In the genomic region with DNA sequence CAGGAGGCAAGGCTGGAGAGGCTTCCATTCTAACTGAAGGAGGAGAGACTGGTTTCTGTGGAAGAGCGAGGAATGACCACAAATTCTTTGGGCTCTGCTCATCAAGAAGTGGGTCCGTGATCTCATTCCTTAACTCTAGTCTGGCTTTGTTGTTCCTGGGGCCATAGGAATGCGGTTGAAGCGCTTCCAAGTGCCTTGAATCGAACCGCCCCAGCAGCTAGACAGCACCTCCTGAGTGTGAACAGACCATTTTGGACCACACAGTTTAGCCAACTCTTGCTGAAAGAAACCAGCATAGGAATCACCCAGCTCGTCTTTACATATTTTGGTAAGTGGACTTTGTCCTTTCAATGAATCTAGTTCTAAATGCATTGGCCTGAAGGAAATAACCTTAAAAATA, we compare ENCODE assay signal across 8 mouse cellular contexts. TPM values are rescaled to one million over a fixed set of nuclear protein-coding genes. Genes with fewer than 3 reads are reported as not detected.
DNase-seq lines count a peak whose midpoint lies in the region; ATAC-seq lines count a peak whose summit lies in the region.

Gene Lipt1, plus strand, starts transcription at position 35 of the 400 bp plus-strand sequence.

- peak within 1 kb of the TSS; percentile 78 for H3K27ac ChIP-seq in heart, embryonic 15.5 days
- peak within 1 kb of the TSS; percentile 73 for H3K27ac ChIP-seq in liver, embryonic 15.5 days (replicated peaks)
- peak within 1 kb of the TSS; percentile 59 for H3K27ac ChIP-seq in neural tube, embryonic 13.5 days (replicated peaks)

- H3K4me1 ChIP-seq in heart, embryonic 15.5 days (replicated peaks), result peaks cover 8% of the 10 kb centered on the region; the same call in 1 of the 2 replicates
- H3K4me1 ChIP-seq in liver, embryonic 15.5 days (replicated peaks), result peaks cover 38% of the 10 kb centered on the region
- H3K4me1 ChIP-seq in neural tube, embryonic 13.5 days (replicated peaks), result peaks cover 15% of the 10 kb centered on the region

- DNase-seq in cerebellum, adult 18-20 months, result no peak
- DNase-seq in urinary bladder, postnatal 25 days (ENCODE audit: low spot score), result peak; percentile 19
- no peak for DNase-seq in urinary bladder, postnatal 4 days (ENCODE audit: low spot score in 2 of 2)
- no peak for DNase-seq in thymus, adult 18-20 months

- ATAC-seq in cerebellum, adult (ENCODE audit: insufficient number of reproducible peaks, low FRiP score, low TSS enrichment), result peak; percentile 26
- peak; percentile 75 for ATAC-seq in heart, embryonic 15.5 days (replicated peaks; ENCODE audit: insufficient number of reproducible peaks, insufficient read depth, low FRiP score, low read depth)
- ATAC-seq in liver, embryonic 15.5 days (ENCODE audit: insufficient read depth), result peak; percentile 53; the same call in 1 of the 2 replicates
- ATAC-seq in neural tube, embryonic 13.5 days (ENCODE audit: low read depth), result peak; percentile 46

- H3K4me3 ChIP-seq in heart, embryonic 15.5 days, result peak within 1 kb of the TSS; percentile 60
- H3K4me3 ChIP-seq in liver, embryonic 15.5 days (replicated peaks), result peak within 1 kb of the TSS; percentile 70
- peak within 1 kb of the TSS; percentile 54 for H3K4me3 ChIP-seq in neural tube, embryonic 13.5 days

- H3K9ac ChIP-seq in heart, embryonic 15.5 days, result peak within 1 kb of the TSS; percentile 36
- peak within 1 kb of the TSS; percentile 55 for H3K9ac ChIP-seq in liver, embryonic 15.5 days
- H3K9ac ChIP-seq in neural tube, embryonic 13.5 days, result peak within 1 kb of the TSS; percentile 66

- 6% methylated on average over 7 of the region's 7 CpGs for WGBS in heart, embryonic 15.5 days
- 14% methylated on average over 7 of the region's 7 CpGs for WGBS in liver, embryonic 15.5 days (ENCODE audit: insufficient replicate concordance)
- 10% methylated on average over 7 of the region's 7 CpGs for WGBS in neural tube, embryonic 13.5 days

- peaks cover 20% of the 10 kb centered on the region for H3K36me3 ChIP-seq in heart, embryonic 15.5 days
- H3K36me3 ChIP-seq in liver, embryonic 15.5 days (replicated peaks), result peaks cover 21% of the 10 kb centered on the region
- H3K36me3 ChIP-seq in neural tube, embryonic 13.5 days, result peaks cover 19% of the 10 kb centered on the region

- H3K27me3 ChIP-seq in heart, embryonic 15.5 days, result no peaks in the 10 kb centered on the region
- H3K27me3 ChIP-seq in liver, embryonic 15.5 days, result no peaks in the 10 kb centered on the region
- H3K27me3 ChIP-seq in neural tube, embryonic 13.5 days, result peaks cover 14% of the 10 kb centered on the region

- H3K9me3 ChIP-seq in heart, embryonic 15.5 days (replicated peaks), result no peaks in the 10 kb centered on the region
- no peaks in the 10 kb centered on the region for H3K9me3 ChIP-seq in liver, embryonic 15.5 days (replicated peaks)
- H3K9me3 ChIP-seq in neural tube, embryonic 13.5 days, result peaks cover 10% of the 10 kb centered on the region; the same call in 1 of the 2 replicates

- peak within 1 kb of the TSS; percentile 68 for H3K4me2 ChIP-seq in heart, embryonic 15.5 days
- peak within 1 kb of the TSS; percentile 89 for H3K4me2 ChIP-seq in liver, embryonic 15.5 days
- peak within 1 kb of the TSS; percentile 78 for H3K4me2 ChIP-seq in neural tube, embryonic 13.5 days

RNA-seq across cellular contexts. Expression of gene Lipt1, which starts in this region (rescaled TPM):
- polyA plus RNA-seq in heart, embryonic 15.5 days (2015; fragmentation: Nextera tagmentation; extraction: Ambion mirVana), result 8.0 and 8.1 TPM in 2 replicates
- polyA plus RNA-seq in liver, embryonic 15.5 days (2015; fragmentation: Nextera tagmentation; extraction: Ambion mirVana), result 4.0 and 4.4 TPM in 2 replicates
- polyA plus RNA-seq in neural tube, embryonic 13.5 days (2015; fragmentation: Nextera tagmentation; extraction: Ambion mirVana), result 6.9 and 8.7 TPM in 2 replicates
